Mouse (Mus musculus): ENCODE results near the gene Camk2d. TPM values are rescaled to one million over a fixed set of nuclear protein-coding genes. Genes with fewer than 3 reads are reported as not detected.

Gene Camk2d
- polyA plus RNA-seq, 1 experiment from 2014 or later, result 42.6 TPM

- Histone ChIP-seq H3K27me3 (replicated peaks; ENCODE audit: control insufficient read depth, insufficient read depth, low read length) (no peaks in the 10 kb centered on the region), H3K36me3 (ENCODE audit: control insufficient read depth, insufficient read depth) (no peaks in the 10 kb centered on the region; the same call in 1 of the 2 replicates), H3K9ac (ENCODE audit: low read depth, low read length) (no peak overlapping the region), H3K4me1 (replicated peaks; ENCODE audit: control insufficient read depth, insufficient read depth, low read length) (no peaks in the 10 kb centered on the region), H3K4me3 (ENCODE audit: low read depth, low read length) (no peak overlapping the region), H3K9me3 (ENCODE audit: control insufficient read depth) (no peaks in the 10 kb centered on the region), H3K27ac (ENCODE audit: low read depth, low read length) (no peak overlapping the region), H3K4me2 (replicated peaks; ENCODE audit: low read depth) (no peak overlapping the region)
- 86% methylated on average over 5 of the region's 5 CpGs for WGBS
- TF ChIP-seq CTCF (IDR thresholded peaks at IDR 0.05; ENCODE audit: low read depth), result no peak
- no peak for ATAC-seq
Measured at GRCm38 (mm10) chr3:126730411-126730810, 134.3 kb downstream of the Camk2d start.

- TF ChIP-seq CTCF (IDR thresholded peaks at IDR 0.05; ENCODE audit: low read depth), result no peak
- Histone ChIP-seq H3K27ac (ENCODE audit: low read depth, low read length) (no peak overlapping the region), H3K4me3 (ENCODE audit: low read depth, low read length) (no peak overlapping the region), H3K4me2 (replicated peaks; ENCODE audit: low read depth) (no peak overlapping the region), H3K36me3 (ENCODE audit: control insufficient read depth, insufficient read depth) (no peaks in the 10 kb centered on the region; the same call in 1 of the 2 replicates), H3K4me1 (replicated peaks; ENCODE audit: control insufficient read depth, insufficient read depth, low read length) (no peaks in the 10 kb centered on the region), H3K27me3 (replicated peaks; ENCODE audit: control insufficient read depth, insufficient read depth, low read length) (no peaks in the 10 kb centered on the region), H3K9ac (ENCODE audit: low read depth, low read length) (no peak overlapping the region), H3K9me3 (ENCODE audit: control insufficient read depth) (no peaks in the 10 kb centered on the region)
- 81% methylated on average over 2 of the region's 2 CpGs for WGBS
- no peak for ATAC-seq
Measured at GRCm38 (mm10) chr3:126732323-126732722, 136.2 kb downstream of the Camk2d start.

DNA sequence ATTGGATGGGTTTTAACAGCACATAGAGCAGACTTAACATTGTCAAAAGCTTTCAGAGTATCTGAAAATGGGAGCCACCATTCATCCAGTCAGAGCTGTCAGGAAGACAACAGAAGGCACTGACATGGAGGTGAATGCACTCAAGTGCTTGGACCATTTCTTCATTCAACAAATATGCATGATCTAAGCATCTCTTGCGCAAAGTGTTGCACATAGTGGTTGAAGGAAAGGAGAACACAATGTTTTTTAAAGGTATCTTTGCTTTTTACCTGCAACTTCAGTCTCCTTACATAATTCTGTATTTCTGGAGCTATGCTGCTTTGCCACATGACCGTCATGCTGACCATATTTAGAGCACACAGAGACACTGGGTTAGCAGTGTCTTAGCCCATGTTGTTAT lies 138.4 kb downstream of the Camk2d start:
- H3K9ac ChIP-seq (ENCODE audit: low read depth, low read length), result no peak overlapping the region
- H3K27ac ChIP-seq (ENCODE audit: low read depth, low read length), result no peak overlapping the region
- H3K36me3 ChIP-seq (ENCODE audit: control insufficient read depth, insufficient read depth), result no peaks in the 10 kb centered on the region; the same call in 1 of the 2 replicates
- no peak overlapping the region for H3K4me2 ChIP-seq (replicated peaks; ENCODE audit: low read depth)
- H3K4me3 ChIP-seq (ENCODE audit: low read depth, low read length), result no peak overlapping the region
- 88% methylated on average over 2 of the region's 2 CpGs for WGBS
- H3K9me3 ChIP-seq (ENCODE audit: control insufficient read depth), result no peaks in the 10 kb centered on the region
- TF ChIP-seq CTCF (IDR thresholded peaks at IDR 0.05; ENCODE audit: low read depth), result no peak
- H3K4me1 ChIP-seq (replicated peaks; ENCODE audit: control insufficient read depth, insufficient read depth, low read length), result no peaks in the 10 kb centered on the region
- 0 out of 2 replicates have a peak, but pooled peaks have one; percentile 38 for ATAC-seq
- no peaks in the 10 kb centered on the region for H3K27me3 ChIP-seq (replicated peaks; ENCODE audit: control insufficient read depth, insufficient read depth, low read length)

- no peaks in the 10 kb centered on the region for H3K4me1 ChIP-seq (replicated peaks; ENCODE audit: control insufficient read depth, insufficient read depth, low read length)
- no peak overlapping the region for H3K4me2 ChIP-seq (replicated peaks; ENCODE audit: low read depth)
- WGBS, result 78% methylated on average over 5 of the region's 5 CpGs
- H3K36me3 ChIP-seq (ENCODE audit: control insufficient read depth, insufficient read depth), result no peaks in the 10 kb centered on the region; the same call in 1 of the 2 replicates
- H3K9ac ChIP-seq (ENCODE audit: low read depth, low read length), result no peak overlapping the region
- TF ChIP-seq CTCF (IDR thresholded peaks at IDR 0.05; ENCODE audit: low read depth), result no peak
- H3K27me3 ChIP-seq (replicated peaks; ENCODE audit: control insufficient read depth, insufficient read depth, low read length), result no peaks in the 10 kb centered on the region
- H3K27ac ChIP-seq (ENCODE audit: low read depth, low read length), result no peak overlapping the region
- H3K9me3 ChIP-seq (ENCODE audit: control insufficient read depth), result no peaks in the 10 kb centered on the region
- no peak for ATAC-seq
- no peak overlapping the region for H3K4me3 ChIP-seq (ENCODE audit: low read depth, low read length)
Measured at GRCm38 (mm10) chr3:126735211-126735610, 139.1 kb downstream of the Camk2d start.

- Histone ChIP-seq H3K9ac (ENCODE audit: low read depth, low read length) (no peak overlapping the region), H3K9me3 (ENCODE audit: control insufficient read depth) (no peaks in the 10 kb centered on the region), H3K27ac (ENCODE audit: low read depth, low read length) (no peak overlapping the region), H3K4me2 (replicated peaks; ENCODE audit: low read depth) (no peak overlapping the region), H3K4me3 (ENCODE audit: low read depth, low read length) (no peak overlapping the region), H3K27me3 (replicated peaks; ENCODE audit: control insufficient read depth, insufficient read depth, low read length) (no peaks in the 10 kb centered on the region), H3K4me1 (replicated peaks; ENCODE audit: control insufficient read depth, insufficient read depth, low read length) (no peaks in the 10 kb centered on the region), H3K36me3 (ENCODE audit: control insufficient read depth, insufficient read depth) (no peaks in the 10 kb centered on the region; the same call in 1 of the 2 replicates)
- ATAC-seq, result no peak
- no peak for TF ChIP-seq CTCF (IDR thresholded peaks at IDR 0.05; ENCODE audit: low read depth)
- 94% methylated on average over 2 of the region's 2 CpGs for WGBS
Measured at GRCm38 (mm10) chr3:126737128-126737527, 141.0 kb downstream of the Camk2d start.

GRCm38 (mm10) chr3:126740146-126740545 lies 144.0 kb downstream of the Camk2d start:
- Histone ChIP-seq H3K27me3 (replicated peaks; ENCODE audit: control insufficient read depth, insufficient read depth, low read length) (no peaks in the 10 kb centered on the region), H3K36me3 (ENCODE audit: control insufficient read depth, insufficient read depth) (no peaks in the 10 kb centered on the region), H3K9me3 (ENCODE audit: control insufficient read depth) (no peaks in the 10 kb centered on the region), H3K4me1 (replicated peaks; ENCODE audit: control insufficient read depth, insufficient read depth, low read length) (no peaks in the 10 kb centered on the region), H3K4me3 (ENCODE audit: low read depth, low read length) (no peak overlapping the region), H3K4me2 (replicated peaks; ENCODE audit: low read depth) (no peak overlapping the region), H3K9ac (ENCODE audit: low read depth, low read length) (no peak overlapping the region), H3K27ac (ENCODE audit: low read depth, low read length) (no peak overlapping the region)
- ATAC-seq, result no peak
- 90% methylated on average over 1 of the region's 1 CpGs for WGBS
- TF ChIP-seq CTCF (IDR thresholded peaks at IDR 0.05; ENCODE audit: low read depth), result no peak

Data from intestine, postnatal 0 days (tissue).